Mouse (Mus musculus): Measurements from ENCODE around the gene Fam117a. TPM values are rescaled to one million over a fixed set of nuclear protein-coding genes. Genes with fewer than 3 reads are reported as not detected.

Gene Fam117a
- total and polyA plus RNA-seq, 3 experiments = 49.9 to 116 TPM; not detected in 1

- no peak for DNase-seq (ENCODE audit: low read depth, low spot score)
- Histone ChIP-seq H3K27ac (ENCODE audit: control insufficient read depth, low read depth, low read length) (no peak overlapping the region), H3K9ac (ENCODE audit: control insufficient read depth, low read depth, low read length, poor library complexity, severe bottlenecking) (no peak overlapping the region), H3K27me3 (ENCODE audit: control insufficient read depth in 1 of 2, insufficient read depth in 2 of 2, low read length in 2 of 2) (no peaks in the 10 kb centered on the region), H3K4me3 (ENCODE audit: control insufficient read depth in 1 of 2, insufficient read depth in 1 of 2, low read depth in 2 of 2, low read length in 2 of 2) (no peak overlapping the region), H3K9me3 (replicated peaks; ENCODE audit: insufficient read depth, low read length) (no peaks in the 10 kb centered on the region), H3K79me2 (ENCODE audit: control insufficient read depth, insufficient read depth, low read length, poor library complexity) (peaks cover 24% of the 10 kb centered on the region), H3K36me3 (ENCODE audit: control insufficient read depth in 1 of 2, insufficient read depth in 2 of 2, low read length in 2 of 2) (peaks cover 0 to 29% of the 10 kb centered on the region in 2 experiments; a peak in 2 of 4 replicates), H3K4me1 (ENCODE audit: control insufficient read depth in 1 of 2, insufficient read depth in 2 of 2, low read length in 2 of 2) (peaks cover 18 to 19% of the 10 kb centered on the region in 2 experiments)
- TF ChIP-seq POLR2A (IDR thresholded peaks at IDR 0.05; ENCODE audit: control insufficient read depth in 1 of 2, insufficient read depth in 1 of 2, low read depth in 1 of 2, low read length in 2 of 2, poor library complexity in 1 of 2) (no peak), MYB (IDR thresholded peaks at IDR 0.05; ENCODE audit: low read depth, low read length) (no peak), NRF1 (IDR thresholded peaks at IDR 0.05; ENCODE audit: insufficient read depth, low read depth, low read length, poor library complexity, severe bottlenecking) (no peak), TBP (IDR thresholded peaks at IDR 0.05; ENCODE audit: low read depth, low read length) (no peak), GABPA (IDR thresholded peaks at IDR 0.05; ENCODE audit: low read depth, low read length) (no peak), UBTF (IDR thresholded peaks at IDR 0.05; ENCODE audit: borderline replicate concordance, insufficient read depth, low read depth, low read length) (no peak), MEF2A (IDR thresholded peaks at IDR 0.05; ENCODE audit: extremely low read depth, insufficient replicate concordance, low read depth, low read length, poor library complexity, severe bottlenecking) (no peak), BHLHE40 (IDR thresholded peaks at IDR 0.05; ENCODE audit: borderline replicate concordance, low read depth, low read length) (no peak), CHD2 (IDR thresholded peaks at IDR 0.05; ENCODE audit: low read length) (no peak), ELF1 (IDR thresholded peaks at IDR 0.05; ENCODE audit: low read depth, low read length) (no peak), MAZ (IDR thresholded peaks at IDR 0.05; ENCODE audit: low read depth, low read length) (no peak), JUND (IDR thresholded peaks at IDR 0.05; ENCODE audit: low read depth, low read length) (no peak), USF2 (IDR thresholded peaks at IDR 0.05; ENCODE audit: borderline replicate concordance in 1 of 2, insufficient read depth in 1 of 2, low read depth in 1 of 2, low read length in 2 of 2) (no peak), ZC3H11A (IDR thresholded peaks at IDR 0.05; ENCODE audit: low read depth, low read length) (no peak), KAT2A (conservative IDR thresholded peaks at IDR 0.05; ENCODE audit: low read depth, low read length) (no peak)
Observed at GRCm38 (mm10) chr11:95412615-95413014, 75.8 kb downstream of the Fam117a start.

- Histone ChIP-seq H3K79me2 (ENCODE audit: control insufficient read depth, insufficient read depth, low read length, poor library complexity) (peaks cover 25% of the 10 kb centered on the region), H3K9ac (ENCODE audit: control insufficient read depth, low read depth, low read length, poor library complexity, severe bottlenecking) (peak within 1 kb of the TSS; percentile 74), H3K27ac (ENCODE audit: control insufficient read depth, low read depth, low read length) (peak within 1 kb of the TSS; percentile 92), H3K27me3 (ENCODE audit: control insufficient read depth in 1 of 2, insufficient read depth in 2 of 2, low read length in 2 of 2) (no peaks in the 10 kb centered on the region), H3K4me1 (ENCODE audit: control insufficient read depth in 1 of 2, insufficient read depth in 2 of 2, low read length in 2 of 2) (peaks cover 18 to 19% of the 10 kb centered on the region in 2 experiments), H3K9me3 (replicated peaks; ENCODE audit: insufficient read depth, low read length) (no peaks in the 10 kb centered on the region), H3K4me3 (ENCODE audit: control insufficient read depth in 1 of 2, insufficient read depth in 1 of 2, low read depth in 2 of 2, low read length in 2 of 2) (peak within 1 kb of the TSS; percentile 71 to 85), H3K36me3 (ENCODE audit: control insufficient read depth in 1 of 2, insufficient read depth in 2 of 2, low read length in 2 of 2) (peaks cover 3 to 29% of the 10 kb centered on the region in 2 experiments; a peak in 3 of 4 replicates)
- DNase-seq (ENCODE audit: low read depth, low spot score) = peak; percentile 97
- TF ChIP-seq TCF12 (IDR thresholded peaks at IDR 0.05; ENCODE audit: low read depth, low read length) = peak; percentile 31; the same call in 1 of the 2 replicates
- peak; percentile 48 for TF ChIP-seq HCFC1 (IDR thresholded peaks at IDR 0.05; ENCODE audit: low read depth, low read length)
- peak; percentile 57; the same call in 1 of the 2 replicates for TF ChIP-seq POLR2AphosphoS5 (IDR thresholded peaks at IDR 0.05; ENCODE audit: borderline replicate concordance, low read depth, low read length)
- 0 out of 2 replicates have a peak, but pooled peaks have one; percentile 4 for TF ChIP-seq USF1 (IDR thresholded peaks at IDR 0.05; ENCODE audit: low read depth, low read length)
- TF ChIP-seq EP300 (IDR thresholded peaks at IDR 0.05; ENCODE audit: low read depth in 1 of 2, low read length in 2 of 2) = peak in 1 of 2 experiments; percentile 25; a peak in 2 of 4 replicates
- no peak for TF ChIP-seq GABPA (IDR thresholded peaks at IDR 0.05; ENCODE audit: low read depth, low read length)
- TF ChIP-seq POLR2AphosphoS2 (IDR thresholded peaks at IDR 0.05; ENCODE audit: low read length) = no peak; the same call in 1 of the 2 replicates
- TF ChIP-seq ETS1 (IDR thresholded peaks at IDR 0.05; ENCODE audit: low read depth, low read length) = 0 out of 2 replicates have a peak, but pooled peaks have one; percentile 27
- TF ChIP-seq ZKSCAN1 (IDR thresholded peaks at IDR 0.05; ENCODE audit: low read depth, low read length) = no peak
- TF ChIP-seq SIN3A (IDR thresholded peaks at IDR 0.05; ENCODE audit: low read length) = no peak; the same call in 1 of the 2 replicates
- TF ChIP-seq CHD2 (IDR thresholded peaks at IDR 0.05; ENCODE audit: low read length) = no peak
- TF ChIP-seq E2F4 (IDR thresholded peaks at IDR 0.05; ENCODE audit: borderline replicate concordance, low read depth, low read length) = peak; percentile 93
- peak; percentile 100 for TF ChIP-seq MAX (IDR thresholded peaks at IDR 0.05; ENCODE audit: low read length)
- TF ChIP-seq ZMIZ1 (IDR thresholded peaks at IDR 0.05; ENCODE audit: low read depth, low read length) = no peak
- TF ChIP-seq MAZ (IDR thresholded peaks at IDR 0.05; ENCODE audit: low read depth, low read length) = 0 out of 2 replicates have a peak, but pooled peaks have one; percentile 20
- TF ChIP-seq MAFK (IDR thresholded peaks at IDR 0.05; ENCODE audit: borderline replicate concordance, low read depth, low read length) = no peak
Observed at GRCm38 (mm10) chr11:95413641-95414535, 77.1 kb downstream of the Fam117a start, which contains the start of gene Spop. Spop (plus strand) TSS chr11:95414080.
